Mouse (Mus musculus) neutrophil, adult 5-6 weeks (primary cell): ENCODE measurements around the gene Sel1l. TPM values are rescaled to one million over a fixed set of nuclear protein-coding genes. Genes with fewer than 3 reads are reported as not detected.
A peak's percentile ranks its signal among the peaks of the same experiment; 100 is the strongest.

Experiments used
- ATAC-seq: fragments of 151-379, 151-347 bp; 2 replicates; pipeline ENCODE4 v1.8.0; 2017; ENCODE audit warnings: mild to moderate bottlenecking, moderate TSS enrichment; ENCODE audit not compliant: insufficient number of reproducible peaks, poor library complexity, low FRiP score, severe bottlenecking; ENCODE audit errors: extremely low read depth
- total RNA-seq: library from RNA; stranded (forward); fragments of 200-1000 nt; gene quantifications from 2 replicates; pipeline ENCODE4 v1.2.3, GENCODE M21; 2017

Gene Sel1l
- total RNA-seq, 1 experiment from 2014 or later: 89.8 TPM

- ATAC-seq: no peak
Observed at GRCm38 (mm10) chr12:91831410-91831809, 17.5 kb downstream of the Sel1l start.

- ATAC-seq: no peak
Observed at GRCm38 (mm10) chr12:91820461-91820860, 28.5 kb downstream of the Sel1l start.

GRCm38 (mm10) chr12:91818726-91819125 lies 30.2 kb downstream of the Sel1l start:
- ATAC-seq: no peak

GRCm38 (mm10) chr12:91815990-91816389 lies 33.0 kb downstream of the Sel1l start:
- peak; percentile 59; the same call in 1 of the 2 replicates for ATAC-seq

- ATAC-seq: no peak
Observed at GRCm38 (mm10) chr12:91815552-91815951, 33.4 kb downstream of the Sel1l start.

GRCm38 (mm10) chr12:91808911-91809310 lies 40.0 kb downstream of the Sel1l start:
- ATAC-seq: no peak

GRCm38 (mm10) chr12:91807761-91808160 lies 41.2 kb downstream of the Sel1l start:
- no peak for ATAC-seq

- ATAC-seq: no peak
Observed at GRCm38 (mm10) chr12:91807095-91807494, 41.9 kb downstream of the Sel1l start.

GRCm38 (mm10) chr12:91804262-91804661 lies 44.7 kb downstream of the Sel1l start:
- ATAC-seq: no peak

GRCm38 (mm10) chr12:91803207-91803932 lies 45.6 kb downstream of the Sel1l start:
- ATAC-seq: no peak

- ATAC-seq: no peak
Observed at GRCm38 (mm10) chr12:91802586-91803206, 46.3 kb downstream of the Sel1l start.

- no peak for ATAC-seq
Observed at GRCm38 (mm10) chr12:91800861-91801385, 48.0 kb downstream of the Sel1l start.

GRCm38 (mm10) chr12:91799821-91800335 lies 49.1 kb downstream of the Sel1l start:
- ATAC-seq: no peak

- ATAC-seq: 0 out of 2 replicates have a peak, but pooled peaks have one; percentile 35
Observed at GRCm38 (mm10) chr12:91799379-91799773, 49.6 kb downstream of the Sel1l start.

- ATAC-seq: no peak
Observed at GRCm38 (mm10) chr12:91798720-91799378, 50.1 kb downstream of the Sel1l start.

- ATAC-seq: no peak
Observed at GRCm38 (mm10) chr12:91796774-91797173, 52.2 kb downstream of the Sel1l start.

GRCm38 (mm10) chr12:91793266-91793665 lies 55.7 kb downstream of the Sel1l start:
- no peak for ATAC-seq

- ATAC-seq: no peak
Observed at GRCm38 (mm10) chr12:91791822-91792221, 57.1 kb downstream of the Sel1l start.

GRCm38 (mm10) chr12:91789801-91790200 lies 59.2 kb downstream of the Sel1l start:
- ATAC-seq: peak; percentile 80
